Mouse (Mus musculus) spleen, postnatal 10 days (tissue): Measurements from ENCODE around the gene L3mbtl4.
A peak's percentile ranks its signal among the peaks of the same experiment; 100 is the strongest.

ENCODE experiments used
- DNase-seq, 2 experiments: peaks; one replicate each; pipeline ENCODE4 v3.0.0; 2021 to 2022; ENCODE audit warnings: low spot score in 2 of 2

The L3mbtl4 gene

DNA sequence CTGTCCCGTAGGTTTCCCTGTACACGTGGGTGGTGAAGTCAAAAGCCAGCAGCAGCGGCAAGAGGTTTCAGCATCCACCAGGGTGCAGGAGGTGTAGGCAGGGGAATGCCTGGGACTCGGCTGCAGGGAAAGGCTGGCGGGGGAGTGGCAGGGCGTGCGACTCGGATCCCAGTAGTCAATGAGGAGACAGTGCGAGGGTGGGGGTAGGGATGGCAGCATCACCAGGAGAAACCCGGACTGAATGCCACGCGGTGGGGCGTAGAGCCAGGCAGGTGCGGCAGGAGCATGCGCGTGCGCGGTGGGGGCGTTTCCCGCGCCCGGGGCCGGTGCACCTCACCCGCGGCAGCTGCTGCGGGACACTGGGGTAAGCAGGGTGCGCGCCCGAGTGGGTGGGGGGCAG, at the start of gene L3mbtl4:
Gene L3mbtl4 (plus strand): TSS at position 271 of the 400 bp plus-strand sequence.
- DNase-seq = no peak

DNA sequence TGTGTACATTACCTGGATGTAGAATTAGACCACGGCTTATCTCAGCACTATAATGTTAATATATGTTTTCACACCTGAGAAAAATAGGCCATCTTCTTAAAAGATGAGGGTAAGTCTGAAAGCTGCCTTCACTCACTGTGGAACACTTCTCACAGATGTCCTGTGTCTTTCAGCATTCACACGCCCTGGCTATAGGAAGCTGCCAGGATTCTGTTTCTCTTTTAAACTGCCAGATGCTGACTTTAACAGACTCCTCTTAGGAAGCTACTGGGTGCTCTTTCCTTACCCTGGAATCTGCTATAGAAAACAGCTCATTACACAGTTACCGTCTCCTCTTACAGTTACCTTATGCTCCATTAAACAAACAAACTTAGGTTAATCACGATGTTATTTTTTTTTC, 43.1 kb upstream of the L3mbtl4 start:
- no peak for DNase-seq

DNA sequence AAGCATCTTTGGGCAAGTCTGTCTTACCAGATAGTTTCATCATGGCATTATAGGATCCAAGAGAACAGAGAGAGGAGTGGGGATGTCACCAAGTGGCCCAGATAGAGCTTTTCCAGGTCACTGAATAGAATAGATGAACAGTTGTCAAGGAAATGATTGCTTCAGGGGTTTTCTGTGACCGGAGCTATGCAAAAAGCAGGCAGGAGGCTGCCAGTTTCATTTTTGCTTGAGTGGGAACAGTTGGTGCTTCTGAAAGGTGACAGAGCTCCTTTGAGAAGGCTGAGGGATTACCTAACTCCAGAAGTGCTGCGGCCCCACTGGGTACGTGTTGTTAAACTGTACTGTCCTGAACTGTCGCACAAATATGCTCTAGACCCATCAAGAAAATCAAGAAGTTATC, 38.2 kb upstream of the L3mbtl4 start:
- DNase-seq = no peak

DNA sequence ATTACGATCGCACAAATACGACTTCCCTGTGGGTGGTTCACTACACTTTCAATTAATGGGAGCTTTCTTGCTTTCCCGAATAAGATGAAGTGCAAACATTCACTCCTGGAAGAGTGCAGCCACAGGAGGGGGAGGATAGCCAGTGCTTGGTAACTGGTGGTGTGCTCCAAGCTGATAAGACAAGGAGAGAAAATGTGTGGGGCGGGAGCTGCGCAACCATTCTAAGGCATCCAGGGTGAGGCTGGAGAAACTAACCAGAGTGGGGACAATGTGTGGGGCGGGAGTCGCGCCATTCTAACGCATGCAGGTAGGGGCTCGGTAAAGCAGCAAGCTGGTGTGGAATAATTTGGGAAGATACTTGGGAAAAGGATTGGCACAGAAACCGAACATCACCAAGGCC, 36.6 kb upstream of the L3mbtl4 start:
- DNase-seq = no peak

DNA sequence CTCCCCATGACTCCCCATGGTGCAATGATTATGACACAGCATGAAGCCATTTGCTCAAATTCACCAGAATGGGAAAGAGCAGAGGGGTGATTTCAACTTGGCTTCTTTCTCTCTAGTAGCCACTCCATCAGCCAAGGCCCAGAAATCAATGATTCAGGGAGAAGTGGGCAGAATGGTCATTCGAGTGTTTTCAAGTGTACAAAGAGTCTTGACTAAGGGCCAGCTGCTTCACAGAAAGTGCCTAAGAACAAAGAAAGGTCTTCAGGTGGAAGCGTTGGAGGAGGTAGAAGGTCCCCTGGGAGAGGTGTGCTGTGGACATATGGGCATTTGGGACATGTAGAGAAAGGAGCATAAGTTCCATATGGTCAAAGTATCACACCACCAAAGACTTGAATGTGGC, 33.4 kb upstream of the L3mbtl4 start:
- no peak for DNase-seq

DNA sequence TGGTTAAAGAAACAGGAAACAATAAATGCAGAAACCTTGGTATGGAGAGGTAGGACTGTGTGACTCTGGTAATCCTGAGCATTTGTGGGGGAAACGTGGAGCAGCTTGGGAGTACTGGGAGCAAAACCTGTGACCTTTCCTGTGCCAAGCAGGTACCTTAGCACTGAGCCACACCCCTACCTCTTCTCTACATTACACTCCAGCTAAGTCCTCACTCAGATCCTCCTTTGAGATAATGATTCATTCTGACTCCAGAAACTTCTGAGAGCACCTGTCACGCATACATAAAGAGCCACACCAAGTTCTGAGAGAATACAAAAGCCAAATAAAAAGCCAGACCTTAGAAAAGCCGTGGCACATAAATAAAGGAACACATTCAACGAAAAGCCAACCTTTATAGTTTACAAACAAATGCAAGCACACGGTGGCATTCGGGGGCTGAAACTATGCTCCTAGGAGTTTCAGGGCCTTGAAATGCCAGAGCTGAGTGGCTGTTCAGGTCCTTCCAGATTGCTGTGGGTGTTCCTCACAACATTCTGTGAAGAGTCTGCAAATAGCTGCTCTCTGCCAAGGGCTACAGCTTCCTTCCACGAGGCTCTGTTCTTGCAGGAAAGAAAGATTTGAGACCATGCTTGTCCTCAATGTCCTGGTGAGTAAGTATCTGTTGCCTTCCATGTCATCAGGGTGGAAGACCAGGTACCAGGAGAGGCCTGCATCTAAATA, 8.6 kb upstream of the L3mbtl4 start:
- no peak for DNase-seq

DNA sequence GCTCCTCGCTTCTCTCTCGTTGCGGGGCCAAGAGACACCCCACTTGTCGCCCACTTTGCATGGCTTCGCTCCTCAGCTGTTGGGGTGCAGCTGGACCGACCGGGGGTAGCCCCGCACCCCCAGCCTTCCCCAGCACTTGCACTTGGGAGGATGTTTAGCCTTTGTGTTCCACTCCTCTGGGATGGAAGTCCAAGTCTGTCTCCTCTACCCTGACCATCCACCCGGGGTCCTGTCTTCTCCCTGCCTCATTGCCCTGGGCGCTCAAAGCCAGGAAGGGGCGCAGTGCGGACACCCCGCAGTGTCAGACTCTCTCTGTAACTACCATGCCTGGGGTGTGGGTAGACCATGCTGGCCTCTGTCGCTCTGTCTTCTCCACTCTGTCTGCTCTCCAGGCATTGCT, 357 bp downstream of the L3mbtl4 start:
- DNase-seq = no peak

DNA sequence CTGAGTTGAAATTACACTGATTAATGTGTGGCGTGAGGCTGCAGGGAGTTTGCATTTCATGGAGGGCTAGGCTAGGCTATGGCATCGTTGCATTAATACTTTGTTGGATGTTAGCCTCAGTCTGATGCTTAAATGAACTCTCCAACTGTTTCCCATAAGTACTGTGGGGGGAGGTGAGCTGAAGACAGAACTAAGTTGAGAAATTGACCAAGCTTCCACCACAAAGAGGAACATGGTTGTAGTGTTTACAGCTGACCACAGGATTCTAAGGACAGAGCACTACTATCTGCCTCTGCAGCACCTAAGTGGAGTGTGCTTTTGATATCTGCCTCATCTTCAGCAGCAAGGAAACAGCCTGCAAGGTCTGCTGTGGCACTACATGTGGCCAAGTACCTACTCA, 1.5 kb downstream of the L3mbtl4 start:
- no peak for DNase-seq

DNA sequence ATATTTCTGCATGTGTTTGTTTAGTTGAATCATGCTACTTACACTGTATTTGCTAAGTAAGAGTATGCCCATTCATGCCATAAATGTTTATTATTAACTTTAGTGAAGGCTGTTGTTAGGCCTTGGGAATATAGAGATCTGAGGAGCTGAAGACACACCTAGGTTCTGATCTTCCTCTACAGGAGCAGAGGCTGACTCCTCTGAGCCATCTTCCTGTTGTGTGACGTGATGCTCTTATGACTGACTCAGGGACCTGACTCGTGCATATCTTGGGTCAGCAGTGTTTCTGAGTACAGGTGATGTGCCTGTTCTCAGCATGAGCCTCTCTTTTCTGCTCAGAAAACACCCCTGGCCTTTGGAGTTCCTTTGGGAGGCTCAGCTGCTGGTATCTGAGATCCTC, 7.3 kb downstream of the L3mbtl4 start:
- DNase-seq = no peak

DNA sequence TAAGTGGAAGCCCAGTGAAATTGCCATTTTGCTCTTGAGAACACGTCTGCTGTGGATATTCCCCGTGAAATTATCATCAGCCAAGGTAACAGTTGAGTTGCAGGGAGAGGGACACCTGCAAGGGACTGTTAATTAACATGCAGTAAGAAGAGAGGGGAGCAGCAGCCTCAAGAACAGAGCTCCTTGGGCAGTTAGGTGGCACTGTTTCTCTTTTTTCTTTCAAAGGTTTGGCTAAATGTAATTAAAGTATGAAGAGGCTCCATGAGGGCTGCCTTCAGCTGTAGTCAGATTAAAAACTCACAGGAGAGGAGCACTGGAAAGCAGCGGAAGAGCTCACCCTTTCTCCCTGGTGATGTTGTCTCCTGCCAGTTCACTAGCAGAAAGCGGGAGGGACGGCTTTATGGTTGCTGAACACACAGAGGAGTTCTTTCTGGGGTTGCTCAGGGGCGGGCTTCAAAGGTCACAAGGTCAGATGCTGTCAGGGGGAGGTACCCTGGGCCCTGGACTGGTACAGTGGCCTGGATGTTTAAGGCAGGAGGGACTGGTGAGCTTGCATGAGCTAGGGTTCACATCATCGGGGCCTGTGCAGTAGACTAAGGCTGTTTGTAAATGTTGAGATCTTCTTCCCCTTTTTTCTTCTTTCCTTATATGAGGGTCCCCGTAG, 11.7 kb downstream of the L3mbtl4 start:
- DNase-seq = no peak

DNA sequence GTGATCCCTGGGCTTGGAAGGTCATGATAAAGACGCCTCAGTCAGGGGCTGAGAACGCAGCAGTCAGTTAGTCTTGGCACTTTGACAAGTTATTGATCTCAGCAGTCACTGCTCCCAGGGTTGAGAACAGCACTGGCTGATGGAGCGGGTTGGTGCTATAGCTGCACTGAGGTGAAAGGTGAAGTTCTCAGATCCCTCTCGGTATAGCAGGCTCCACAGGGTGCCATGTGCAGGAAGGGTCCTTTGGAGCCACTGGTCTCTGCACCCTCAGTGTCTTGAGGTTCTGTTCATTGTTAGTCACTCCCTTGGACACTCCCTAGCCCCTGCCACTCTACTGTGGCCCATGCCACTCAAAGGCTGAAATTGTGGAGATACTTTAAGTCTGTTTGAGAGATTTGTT, 14.5 kb downstream of the L3mbtl4 start:
- no peak for DNase-seq

DNA sequence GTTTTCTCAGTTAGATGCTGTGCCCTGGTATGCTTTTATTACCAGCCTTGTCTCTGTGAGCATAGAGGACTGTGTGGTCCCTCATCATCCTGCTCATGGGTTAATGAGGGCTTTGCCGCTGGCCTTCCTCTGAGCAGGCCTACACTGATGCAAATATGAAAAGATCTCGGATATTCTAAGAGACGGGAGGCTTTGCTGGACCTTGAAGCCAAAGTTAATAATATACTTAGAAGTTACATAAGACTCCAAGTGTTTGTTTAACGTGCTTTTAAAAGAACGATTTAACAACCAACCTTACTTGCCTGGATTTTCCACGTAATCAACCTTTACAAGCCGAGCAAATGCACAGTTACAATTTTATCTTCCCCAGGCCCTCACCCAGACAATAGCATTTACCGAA, 15.1 kb downstream of the L3mbtl4 start:
- DNase-seq = no peak

DNA sequence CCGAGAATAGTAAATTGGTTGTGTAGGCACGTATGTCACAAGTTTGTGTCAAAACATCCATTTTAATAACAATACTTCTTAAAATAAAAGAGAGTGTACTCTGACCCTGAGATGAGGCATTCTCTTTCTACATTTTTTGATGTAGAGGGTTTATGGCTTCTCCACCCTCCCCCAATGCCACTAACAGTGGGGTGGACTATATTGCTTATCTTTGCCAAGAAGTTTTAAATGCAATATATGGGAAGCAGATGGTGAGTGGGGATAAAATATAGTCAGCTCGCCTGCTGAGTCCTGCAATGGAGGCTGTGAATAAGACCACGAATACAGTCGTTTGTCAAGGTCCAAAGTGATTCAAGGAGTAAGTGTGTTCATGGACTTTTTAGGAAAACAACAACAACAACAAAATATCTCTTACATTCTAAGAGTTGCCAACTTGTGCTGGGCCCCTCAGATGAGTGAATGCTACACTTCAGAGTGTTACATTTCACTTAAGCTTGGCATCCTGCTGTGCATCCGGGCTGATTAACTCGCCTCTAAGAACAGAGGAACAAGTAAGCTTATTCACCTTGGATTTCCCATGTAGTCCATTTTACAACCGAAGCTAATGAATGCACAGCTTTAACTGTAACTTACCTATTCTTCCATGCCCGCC, 18.2 kb downstream of the L3mbtl4 start:
- no peak for DNase-seq

DNA sequence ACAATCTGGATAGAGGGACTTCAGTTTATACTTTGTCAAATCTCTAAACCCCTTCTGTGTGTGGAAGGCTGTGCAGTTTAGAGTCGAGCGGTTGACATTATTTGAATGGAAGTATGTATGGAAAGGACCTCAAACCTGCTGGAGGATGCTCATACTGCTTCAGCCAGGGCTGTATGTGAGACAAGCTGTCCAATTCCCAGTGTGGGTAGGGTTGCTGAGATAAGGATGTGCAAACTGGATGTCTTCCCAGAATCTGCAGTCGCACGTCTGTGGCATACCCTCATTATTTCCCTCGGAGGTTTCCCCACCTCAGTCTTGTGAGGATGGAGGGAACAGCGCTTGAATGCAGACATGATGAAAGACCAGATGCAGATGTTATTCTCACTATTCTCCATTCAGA, 34.8 kb downstream of the L3mbtl4 start:
- DNase-seq = no peak

DNA sequence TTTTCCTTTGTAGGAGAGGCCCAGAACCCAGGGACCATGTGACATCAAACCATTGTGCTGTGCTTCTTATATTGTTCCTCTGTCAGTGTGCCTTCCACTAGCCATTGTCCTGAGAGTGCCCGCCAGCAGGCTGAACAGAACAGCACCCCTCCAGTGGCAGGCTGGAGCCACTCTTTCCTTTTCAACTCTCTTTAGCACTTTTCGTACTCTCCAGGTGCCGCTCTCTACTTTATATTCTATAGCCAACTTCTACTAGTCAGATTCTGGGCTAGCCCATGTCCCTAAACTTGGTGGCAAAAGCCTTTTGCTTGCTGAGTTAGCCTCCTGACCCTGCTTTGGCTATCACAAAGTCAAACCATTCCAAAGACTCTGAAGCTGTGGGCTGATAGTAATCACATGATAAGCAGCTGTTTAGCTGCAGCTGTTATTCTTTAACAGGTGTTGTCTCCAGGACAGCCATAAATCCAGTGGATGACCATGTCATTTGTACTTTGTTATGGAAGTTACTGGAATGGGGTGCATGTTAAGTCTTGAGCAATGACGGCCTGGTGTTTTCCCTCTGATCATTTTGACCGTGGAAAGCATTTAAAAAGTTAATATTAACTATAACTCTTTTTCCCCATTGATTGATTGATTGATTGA, 38.8 kb downstream of the L3mbtl4 start:
- no peak for DNase-seq

DNA sequence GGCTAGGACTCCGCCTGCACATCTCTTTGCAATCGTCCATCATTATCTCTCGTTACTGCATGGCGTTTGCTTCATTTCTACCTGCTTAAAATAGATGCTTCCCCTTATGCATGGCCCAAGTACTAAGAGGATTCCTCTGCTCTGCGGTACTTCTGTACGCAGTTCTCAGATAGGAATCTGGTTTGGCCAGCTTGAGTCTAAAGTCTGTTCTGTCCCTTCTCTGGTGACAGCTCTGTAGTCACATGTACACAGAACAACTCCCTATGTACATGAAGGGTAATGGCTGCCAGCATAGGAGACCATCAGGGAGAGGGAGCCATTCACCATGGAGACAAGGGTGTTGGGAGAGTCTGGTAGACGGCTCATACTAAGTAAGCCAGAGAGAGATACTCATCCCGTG, 47.3 kb downstream of the L3mbtl4 start:
- no peak for DNase-seq

DNA sequence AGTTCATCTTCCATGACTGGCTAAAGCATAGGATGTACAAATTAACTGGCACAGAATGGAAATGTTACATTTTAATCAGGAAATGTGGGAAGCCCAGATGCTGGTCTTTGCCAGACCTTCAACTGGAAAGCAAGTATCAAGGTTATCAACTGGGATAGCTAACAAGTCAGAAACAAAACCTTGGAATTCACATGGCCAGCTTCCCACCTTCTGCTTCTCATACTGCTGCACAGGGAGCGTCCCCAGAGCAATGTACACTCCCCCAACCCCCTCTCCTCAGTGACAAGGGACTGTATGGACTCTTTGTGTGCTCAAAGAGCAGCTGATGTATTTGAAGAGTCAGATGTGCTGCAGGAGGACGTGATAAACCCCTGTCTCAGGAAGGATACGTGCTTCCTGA, 49.0 kb downstream of the L3mbtl4 start:
- no peak for DNase-seq

DNA sequence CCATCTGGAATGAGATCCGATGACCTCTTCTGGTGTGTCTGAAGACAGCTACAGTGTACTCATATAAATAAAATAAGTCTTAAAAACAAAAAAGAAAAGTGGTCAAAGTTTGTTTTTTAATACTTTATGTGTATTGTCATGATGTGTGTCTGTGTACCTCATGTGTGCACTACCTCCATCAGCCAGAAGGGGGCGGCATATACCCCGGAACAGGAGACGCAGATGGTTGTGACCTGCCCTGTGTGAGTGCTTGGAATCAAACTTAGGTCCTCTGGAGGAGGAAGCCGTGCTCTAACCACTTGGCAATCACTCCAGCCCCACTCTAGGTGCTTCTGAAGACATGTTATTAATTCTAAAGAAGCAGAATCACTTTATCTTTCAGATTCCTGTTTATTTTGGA, 58.6 kb downstream of the L3mbtl4 start:
- peak in 1 of 2 experiments; percentile 14 for DNase-seq

DNA sequence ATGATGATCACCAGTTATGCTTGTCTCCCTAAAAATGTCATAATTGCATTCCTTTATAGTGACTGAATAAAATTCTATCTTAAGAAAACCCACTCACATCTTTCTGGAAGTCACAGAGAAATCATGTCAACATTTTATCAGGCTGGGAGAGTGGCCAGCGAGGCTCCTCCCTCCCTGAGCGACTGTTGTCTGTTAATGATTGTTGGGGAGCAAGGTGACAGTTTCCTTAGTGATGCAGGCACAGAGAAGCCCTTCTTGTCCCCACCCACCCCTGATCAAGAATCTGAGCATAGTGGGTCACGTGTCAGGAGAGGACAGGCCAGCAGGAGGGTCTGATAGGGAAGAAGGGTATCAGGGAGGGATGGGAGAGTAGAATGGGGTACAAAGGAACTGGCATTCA, 59.8 kb downstream of the L3mbtl4 start:
- no peak for DNase-seq

DNA sequence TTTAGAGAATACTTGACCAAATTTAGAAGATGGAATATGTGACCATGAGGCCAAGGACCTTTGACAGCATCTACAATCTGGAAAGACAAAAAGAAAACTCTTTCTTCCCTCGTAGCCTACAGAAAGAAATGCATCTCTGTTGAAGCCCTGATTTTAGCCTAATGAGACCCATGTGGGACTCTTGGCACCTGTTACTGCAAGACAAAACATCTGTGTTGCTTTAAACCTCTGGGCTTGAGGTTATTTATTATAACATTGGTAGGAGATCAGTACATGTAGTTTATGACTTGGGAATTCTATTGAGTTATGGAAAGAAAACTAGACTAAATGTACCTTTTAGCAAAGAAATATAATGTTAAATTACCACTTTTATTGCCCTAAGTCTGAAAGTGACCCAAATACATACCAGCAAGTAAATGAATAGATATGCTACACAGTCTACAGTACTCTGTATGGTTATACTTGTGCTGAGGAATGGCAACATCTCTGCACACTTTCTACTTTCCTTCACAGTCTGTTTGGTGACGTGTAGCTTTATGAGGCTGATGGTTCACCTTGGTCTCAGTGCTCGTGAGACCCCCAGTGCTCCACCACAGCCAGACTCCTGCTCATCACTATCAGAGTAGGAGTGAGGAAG, 65.4 kb downstream of the L3mbtl4 start:
- no peak for DNase-seq

DNA sequence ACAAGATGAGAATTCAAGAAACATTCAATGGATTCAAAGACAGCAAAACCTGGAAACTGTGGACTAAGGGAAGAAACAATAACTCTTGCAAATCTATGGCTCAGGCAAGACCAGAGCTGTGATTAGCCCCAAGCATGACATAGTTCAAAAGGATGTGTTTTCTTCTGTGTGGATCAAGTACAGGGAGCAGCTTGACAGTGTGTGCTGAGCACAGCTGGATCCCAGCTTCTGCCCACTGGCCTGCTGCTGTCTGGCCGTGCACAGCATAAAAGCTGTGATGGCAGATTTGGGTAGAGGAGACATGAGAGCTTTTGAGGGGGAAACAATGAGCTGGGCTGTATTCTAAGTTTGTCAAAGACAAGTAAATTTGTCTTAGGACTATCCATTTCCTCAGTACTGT, 84.1 kb downstream of the L3mbtl4 start:
- no peak for DNase-seq

DNA sequence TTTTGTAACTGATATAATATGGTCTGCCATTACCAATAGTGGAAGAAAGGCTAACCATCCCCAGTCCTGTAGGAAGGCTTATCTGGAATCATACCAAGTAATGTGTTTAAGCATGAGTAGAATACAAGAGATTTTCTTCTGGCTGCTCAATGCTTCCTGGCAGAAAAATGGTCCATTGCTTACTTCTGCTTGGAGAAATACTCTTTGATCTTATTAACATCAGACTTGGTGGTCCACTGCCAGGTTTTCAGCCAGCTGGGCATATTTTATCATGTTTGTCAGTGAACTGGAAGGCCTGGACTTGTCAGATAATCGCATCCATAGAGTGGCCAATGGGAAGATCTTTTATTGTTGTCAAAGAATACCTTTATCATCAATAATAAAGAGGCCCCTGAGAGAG, 97.5 kb downstream of the L3mbtl4 start:
- no peak for DNase-seq
